Mouse (Mus musculus): ENCODE data around the gene Prm3.

Prm3 gene

GRCm38 (mm10) chr16:10796034-10796433, 5.3 kb upstream of the Prm3 start, which contains the start of gene Prm2:
Gene Prm2 (minus strand): TSS chr16:10796134.
- DNase-seq (ENCODE audit: low spot score), result no peak

- DNase-seq (ENCODE audit: low spot score), result no peak
Measured at GRCm38 (mm10) chr16:10788866-10789265, 1.8 kb downstream of the Prm3 start.

DNA sequence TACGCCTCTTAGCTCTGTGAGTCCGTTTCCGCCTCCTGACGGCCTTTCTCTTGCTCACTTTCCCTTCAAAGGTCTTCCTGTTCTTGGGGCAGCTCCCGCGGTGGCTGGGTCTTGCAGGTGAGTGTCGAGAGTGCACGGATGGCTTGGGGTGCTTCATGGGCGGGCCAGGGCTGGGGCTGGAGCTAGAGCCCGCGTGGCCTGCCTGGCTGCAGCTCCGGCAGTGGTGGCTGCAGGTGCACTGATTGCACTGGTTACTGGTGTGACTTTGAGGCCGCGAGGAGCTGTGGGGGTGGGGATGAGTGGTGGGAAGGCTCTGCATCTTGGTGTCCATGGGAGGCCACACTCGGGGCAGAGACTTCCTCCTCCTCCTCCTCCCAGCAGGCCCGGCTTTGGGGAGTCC, 2.4 kb downstream of the Prm3 start, which contains the start of gene Tnp2:
Tnp2 (minus strand) TSS at position 390 of the 400 bp plus-strand sequence.
- DNase-seq (ENCODE audit: low spot score), result no peak

DNA sequence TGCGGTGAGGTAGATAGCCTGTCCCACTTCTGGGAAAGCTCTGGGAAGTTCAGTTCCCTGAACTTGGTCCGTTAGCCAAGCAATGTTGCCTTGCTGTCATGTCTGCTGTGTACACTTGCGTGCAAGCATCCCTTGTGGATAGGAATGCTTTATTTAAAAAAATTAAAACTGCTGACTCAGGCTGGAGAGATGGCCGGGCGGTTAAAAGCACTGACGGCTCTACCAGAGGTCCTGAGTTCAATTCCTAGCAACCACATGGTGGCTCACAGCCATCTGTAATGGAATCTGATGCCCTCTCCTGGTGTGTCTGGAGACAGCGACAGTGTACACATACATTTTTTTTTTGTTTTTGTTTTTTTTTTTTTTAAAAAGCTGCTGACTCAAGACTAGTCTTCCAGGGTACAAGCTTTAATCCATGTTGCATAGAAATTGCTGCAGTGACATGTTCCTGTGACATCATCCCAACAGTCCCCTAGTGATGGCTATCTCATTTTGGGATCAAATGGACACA, 3.1 kb downstream of the Prm3 start:
- DNase-seq (ENCODE audit: low spot score), result no peak

DNA sequence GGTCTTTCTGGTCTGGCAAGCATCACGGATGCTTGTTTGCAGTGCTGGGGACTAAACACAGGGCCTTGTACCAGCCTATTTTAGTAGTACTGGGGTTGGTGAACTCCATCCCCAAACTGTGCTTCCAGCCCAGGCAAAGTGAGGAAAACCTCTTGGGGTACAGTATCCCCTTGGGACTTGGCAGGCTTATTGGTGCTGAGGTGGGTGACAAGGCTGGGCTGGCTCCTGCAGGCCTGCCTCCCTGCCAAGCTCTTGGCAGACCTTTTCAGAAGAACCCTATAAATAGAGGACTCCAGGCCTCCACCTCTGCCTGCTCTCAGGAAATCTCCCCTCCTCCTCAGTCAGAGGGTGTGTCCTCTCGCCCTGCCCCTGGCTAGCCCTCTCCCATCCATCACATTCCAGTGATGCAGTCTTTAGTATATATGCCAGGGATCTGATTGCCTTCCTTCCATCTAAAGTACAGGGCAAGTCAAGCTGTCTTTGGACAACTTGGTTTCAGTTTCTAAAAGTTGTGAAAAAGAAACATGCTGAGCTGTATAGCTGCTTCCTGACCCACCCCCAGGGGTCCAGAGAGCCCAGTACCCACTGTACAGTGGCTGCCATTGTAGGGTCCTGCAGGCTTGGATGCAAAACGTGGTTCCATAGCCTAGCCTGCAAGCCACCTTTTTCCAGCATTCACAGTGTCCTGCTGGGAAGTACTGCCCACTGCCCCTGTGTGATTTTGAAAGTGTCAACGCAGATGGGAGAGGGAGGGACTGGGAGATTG, 3.7 kb downstream of the Prm3 start:
- no peak for DNase-seq (ENCODE audit: low spot score)

- DNase-seq (ENCODE audit: low spot score), result peak; percentile 73
Measured at GRCm38 (mm10) chr16:10786288-10786687, 4.4 kb downstream of the Prm3 start.

DNA sequence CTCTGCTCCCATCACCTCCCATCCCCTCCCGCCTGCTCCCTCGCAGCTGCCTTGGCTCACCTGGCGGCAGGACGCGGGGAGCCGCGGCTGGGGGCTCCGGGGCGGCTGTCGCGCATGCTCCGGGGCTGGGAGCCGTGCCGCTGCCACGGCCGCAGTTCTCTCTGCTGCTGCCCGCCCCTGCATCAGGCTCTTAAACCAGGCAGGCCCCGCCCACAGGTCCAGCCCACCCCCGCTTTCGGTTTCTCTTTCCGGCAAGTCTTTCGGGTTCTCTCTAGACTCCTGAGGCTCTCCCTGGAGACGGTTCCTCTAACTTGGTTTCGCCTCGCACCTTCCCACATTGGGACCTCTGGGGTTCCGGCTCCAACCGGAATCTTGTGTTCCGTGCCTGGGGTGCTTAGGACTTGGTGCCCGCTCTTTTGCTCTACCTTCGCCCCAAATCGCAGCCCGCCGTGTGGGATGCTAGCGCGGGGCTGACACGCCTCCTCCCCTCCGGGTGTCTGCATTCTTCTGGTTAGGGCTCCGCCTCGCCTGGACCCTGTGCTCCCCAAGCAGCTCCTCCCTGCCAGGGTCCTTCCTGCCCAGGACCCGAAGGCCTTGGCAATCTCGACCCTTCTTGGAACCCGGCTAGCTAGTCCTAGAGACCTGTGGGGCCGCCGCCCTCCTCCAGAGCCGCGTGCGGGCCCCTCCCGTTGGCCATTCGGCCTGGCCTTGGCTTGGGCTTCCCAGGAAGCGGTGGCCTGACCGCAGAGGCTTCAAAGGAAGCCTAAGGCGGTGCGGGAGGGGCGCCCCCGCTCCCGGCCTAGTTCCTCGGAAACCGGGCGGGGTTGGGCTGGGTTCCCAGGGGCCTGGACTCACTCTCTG, 5.1 kb downstream of the Prm3 start, which contains the start of gene Socs1:
Socs1 (minus strand) TSS at position 166 of the 861 bp plus-strand sequence.
- DNase-seq (ENCODE audit: low spot score), result peak; percentile 50

GRCm38 (mm10) chr16:10784793-10785370, 5.8 kb downstream of the Prm3 start:
- DNase-seq (ENCODE audit: low spot score), result peak; percentile 67

DNA sequence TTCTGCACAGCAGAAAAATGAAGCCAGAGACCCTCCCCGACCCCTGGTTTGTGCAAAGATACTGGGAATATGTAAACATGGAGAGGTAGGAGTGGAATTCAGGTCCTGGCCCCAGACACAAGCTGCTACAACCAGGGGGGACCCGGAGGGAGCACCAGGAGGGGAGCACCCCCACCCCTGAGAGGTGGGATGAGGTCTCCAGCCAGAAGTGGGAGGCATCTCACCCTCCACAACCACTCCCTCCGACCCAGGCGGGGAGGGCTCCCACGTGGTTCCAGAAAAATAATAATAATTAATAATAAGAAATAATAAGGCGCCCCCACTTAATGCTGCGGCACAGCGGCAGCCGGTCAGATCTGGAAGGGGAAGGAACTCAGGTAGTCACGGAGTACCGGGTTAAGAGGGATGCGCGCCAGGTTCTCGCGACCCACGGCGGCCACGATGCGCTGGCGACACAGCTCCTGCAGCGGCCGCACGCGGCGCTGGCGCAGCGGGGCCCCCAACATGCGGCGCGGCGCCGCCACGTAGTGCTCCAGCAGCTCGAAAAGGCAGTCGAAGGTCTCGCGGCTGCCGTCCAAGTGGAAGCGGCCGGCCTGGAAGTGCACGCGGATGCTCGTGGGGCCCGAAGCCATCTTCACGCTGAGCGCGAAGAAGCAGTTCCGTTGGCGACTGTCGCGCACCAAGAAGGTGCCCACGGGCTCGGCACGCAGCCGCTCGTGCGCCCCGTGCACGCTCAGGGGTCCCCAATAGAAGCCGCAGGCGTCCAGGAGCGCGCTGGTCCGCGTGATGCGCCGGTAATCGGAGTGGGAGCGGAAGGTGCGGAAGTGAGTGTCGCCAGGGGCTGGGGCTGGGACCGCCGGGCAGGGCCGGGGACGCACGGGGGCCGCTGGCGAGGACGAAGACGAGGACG, 6.6 kb downstream of the Prm3 start:
- DNase-seq (ENCODE audit: low spot score), result no peak

DNA sequence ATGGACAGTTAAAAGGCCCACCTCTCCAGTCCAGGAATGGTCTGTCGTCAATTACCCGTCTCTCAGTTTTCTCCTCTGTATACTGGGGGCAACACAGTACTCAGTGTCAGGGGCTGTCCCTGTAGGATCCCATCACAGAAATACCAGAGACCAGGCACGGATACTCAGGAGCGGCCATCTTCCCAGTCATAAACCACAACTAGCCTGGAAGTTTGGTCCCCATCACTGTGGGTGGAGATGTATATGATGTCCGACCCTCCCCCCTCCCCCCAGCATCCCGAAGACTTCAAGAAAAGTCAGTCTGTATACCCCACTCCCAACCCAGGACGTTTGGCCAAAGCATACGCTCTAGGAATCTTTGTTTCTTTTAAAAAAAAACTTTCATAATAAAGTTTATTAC, 7.3 kb downstream of the Prm3 start:
- no peak for DNase-seq (ENCODE audit: low spot score)

DNA sequence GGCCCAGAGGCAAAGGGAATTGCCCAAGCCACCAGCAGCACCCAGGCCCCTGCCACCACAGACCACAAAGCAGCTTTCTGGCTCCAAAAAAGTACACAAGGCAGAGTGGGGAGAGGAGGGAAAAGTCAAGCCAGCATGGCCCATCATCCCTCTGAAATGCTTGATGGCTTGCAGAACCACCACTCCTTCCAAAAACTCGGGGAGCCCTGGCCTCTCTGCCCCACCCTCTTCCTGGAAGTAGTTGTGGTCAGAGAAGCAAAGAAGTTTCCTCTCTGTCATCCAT, 7.6 kb downstream of the Prm3 start:
- DNase-seq (ENCODE audit: low spot score), result no peak

- no peak for DNase-seq (ENCODE audit: low spot score)
Measured at GRCm38 (mm10) chr16:10782377-10783151, 8.2 kb downstream of the Prm3 start.

- DNase-seq (ENCODE audit: low spot score), result no peak
Measured at GRCm38 (mm10) chr16:10781862-10782371, 8.8 kb downstream of the Prm3 start.

GRCm38 (mm10) chr16:10780631-10781120, 10.0 kb downstream of the Prm3 start:
- no peak for DNase-seq (ENCODE audit: low spot score)

DNA sequence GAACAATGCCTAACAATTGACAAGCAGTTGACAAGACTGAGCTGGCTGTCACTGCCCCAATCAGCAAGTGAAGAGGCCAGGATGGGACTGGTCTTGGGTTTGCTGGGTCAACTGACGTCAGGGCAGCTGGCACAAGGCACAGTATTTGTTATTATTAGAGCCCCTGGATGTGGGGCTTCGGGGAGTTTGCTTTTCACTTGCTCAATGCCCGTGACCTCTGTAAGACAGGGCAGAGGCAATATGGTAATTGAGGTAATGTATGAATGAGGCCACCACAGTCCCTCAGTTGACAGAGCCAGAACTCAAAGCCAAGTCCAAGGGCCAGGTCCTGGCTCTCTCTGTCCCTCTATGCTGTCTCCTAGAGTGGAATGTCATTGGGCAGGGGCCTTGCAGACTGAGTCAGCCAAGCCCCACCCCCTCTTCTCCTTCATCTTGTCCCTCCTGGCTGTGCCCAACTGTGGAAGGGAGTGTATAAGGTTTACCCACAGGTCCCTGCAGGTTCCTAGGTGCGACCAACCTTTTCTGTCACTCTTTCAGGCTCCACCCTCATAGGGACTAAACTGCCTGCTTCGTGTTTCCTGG, 13.0 kb downstream of the Prm3 start:
- DNase-seq (ENCODE audit: low spot score), result no peak

- DNase-seq (ENCODE audit: low spot score), result no peak
Measured at GRCm38 (mm10) chr16:10776322-10776721, 14.4 kb downstream of the Prm3 start.

DNA sequence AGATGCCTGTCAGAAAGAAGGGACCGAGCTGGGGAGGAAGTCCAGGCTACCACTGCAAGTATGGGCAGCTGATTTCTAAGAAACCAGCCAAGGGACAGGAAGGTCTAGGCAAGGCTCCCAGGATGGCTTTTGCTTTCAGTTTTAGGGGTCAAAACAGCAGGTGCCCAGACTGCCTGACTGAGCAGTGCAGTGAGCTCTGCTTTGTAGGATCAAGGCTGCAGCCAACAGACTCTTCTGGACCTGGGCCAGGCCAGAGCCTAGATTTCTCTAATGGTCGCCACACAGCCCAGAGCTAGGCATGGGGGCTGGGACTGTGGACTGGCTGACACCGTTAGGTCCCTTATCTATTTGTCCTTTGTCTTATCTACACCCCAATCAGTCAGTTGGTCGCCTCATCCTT, 16.0 kb downstream of the Prm3 start:
- DNase-seq (ENCODE audit: low spot score), result no peak

- DNase-seq (ENCODE audit: low spot score), result no peak
Measured at GRCm38 (mm10) chr16:10773543-10773942, 17.2 kb downstream of the Prm3 start.

- no peak for DNase-seq (ENCODE audit: low spot score)
Measured at GRCm38 (mm10) chr16:10771769-10772510, 18.8 kb downstream of the Prm3 start.

Measured in left cerebral cortex, adult 11 months (tissue).